Mouse (Mus musculus): ENCODE measurements around the gene Zfp958. TPM values are rescaled to one million over a fixed set of nuclear protein-coding genes. Genes with fewer than 3 reads are reported as not detected.

The Zfp958 gene
- polyA plus RNA-seq, 1 experiment from 2014 or later = 11.6 TPM

DNA sequence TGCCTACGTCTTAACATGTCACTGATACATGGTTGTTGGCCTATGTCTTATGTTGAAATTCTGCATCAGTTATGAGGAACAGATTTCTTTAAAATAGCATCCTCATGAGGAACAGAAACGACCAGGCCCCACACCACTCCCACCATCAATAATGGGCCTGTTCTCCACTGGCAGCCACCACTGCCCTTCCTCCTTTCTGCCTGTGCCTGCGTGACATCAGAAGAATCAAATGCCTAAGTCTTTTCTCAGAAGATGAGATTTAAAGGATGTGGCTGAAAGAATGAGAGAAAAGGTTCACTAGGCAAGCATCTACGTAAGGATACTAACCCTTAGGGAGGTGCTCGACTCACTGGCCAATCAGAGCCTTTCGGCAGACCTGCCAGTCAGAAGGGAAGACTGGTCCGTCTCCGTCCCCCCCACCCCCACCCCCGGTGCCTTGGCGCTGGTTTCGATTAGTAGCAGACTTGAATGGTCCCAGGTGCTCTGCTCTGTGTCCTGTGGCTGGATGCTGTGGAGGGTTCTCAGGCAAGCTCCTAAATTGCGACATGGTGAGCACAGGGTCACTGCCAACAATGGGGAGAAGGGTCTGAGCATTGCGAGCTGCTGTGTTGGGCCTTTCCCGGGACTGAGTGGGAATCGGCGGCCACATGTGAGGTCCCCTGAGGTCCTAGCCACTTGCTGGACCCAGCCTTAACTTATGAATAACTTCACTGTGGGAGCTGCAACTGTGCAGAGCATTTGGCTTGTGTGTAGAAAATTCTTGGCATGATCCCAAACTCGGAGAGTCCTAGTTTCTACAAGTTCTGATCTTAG, 62.4 kb downstream of the Zfp958 start:
- peaks cover 10% of the 10 kb centered on the region; the same call in 1 of the 2 replicates for H3K9me3 ChIP-seq
- no peaks in the 10 kb centered on the region for H3K4me1 ChIP-seq
- H3K36me3 ChIP-seq = no peaks in the 10 kb centered on the region
- no peak for DNase-seq (ENCODE audit: low spot score)
- H3K4me3 ChIP-seq = no peak overlapping the region
- H3K27me3 ChIP-seq (ENCODE audit: insufficient read depth, poor library complexity, severe bottlenecking) = no peaks in the 10 kb centered on the region
- H3K27ac ChIP-seq = no peak overlapping the region
- WGBS = 79% methylated on average over 17 of the region's 17 CpGs

GRCm38 (mm10) chr8:4676586-4676985, 63.6 kb downstream of the Zfp958 start:
- DNase-seq (ENCODE audit: low spot score) = no peak

DNA sequence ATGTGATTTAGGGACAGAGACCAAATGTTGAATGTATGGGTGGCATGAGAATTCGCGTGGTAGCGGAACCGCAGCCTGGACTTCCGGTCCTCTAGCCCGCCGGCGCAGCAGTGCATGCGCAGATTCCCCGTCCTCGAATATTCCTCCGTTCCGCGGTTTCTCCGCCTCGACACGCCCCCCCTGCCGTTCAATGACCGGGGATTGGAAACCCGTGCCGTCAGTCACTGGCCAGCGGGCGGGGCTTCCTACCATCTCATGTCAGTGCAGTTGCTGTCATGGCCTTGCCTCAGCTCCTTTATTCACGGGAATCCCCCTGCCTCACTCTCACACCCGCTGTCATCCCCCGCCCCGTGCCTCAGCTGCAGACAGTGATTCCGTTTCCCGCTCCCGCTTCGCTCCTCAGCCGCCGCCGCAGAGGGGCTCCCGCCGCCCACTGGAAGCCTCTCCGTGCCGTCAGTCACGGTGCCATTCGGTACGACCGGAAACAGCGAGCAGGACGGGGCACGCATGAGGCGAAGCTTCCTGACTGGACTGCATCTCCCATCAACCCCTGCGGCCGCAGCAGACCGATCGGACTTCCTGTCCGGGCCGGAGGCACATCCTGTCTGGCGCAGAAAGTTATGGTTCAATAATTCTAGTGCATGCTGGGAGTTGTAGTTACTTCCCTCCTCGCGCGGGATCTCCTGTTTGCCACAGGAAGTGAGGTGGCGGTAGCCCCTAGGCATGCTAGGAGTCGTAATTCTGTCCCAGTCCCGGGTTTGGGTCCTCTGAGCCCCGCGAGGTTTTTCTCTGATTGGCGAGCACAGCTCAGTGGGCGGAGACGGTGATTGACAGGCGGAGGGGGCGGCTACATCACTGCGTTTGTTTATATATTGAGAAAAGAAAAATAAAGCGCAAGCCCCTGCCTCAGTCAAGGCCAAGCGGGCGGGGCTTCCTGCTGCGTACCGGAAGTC, 64.6 kb downstream of the Zfp958 start:
- H3K4me1 ChIP-seq = no peaks in the 10 kb centered on the region
- peaks cover 10% of the 10 kb centered on the region; the same call in 1 of the 2 replicates for H3K9me3 ChIP-seq
- H3K27ac ChIP-seq = peak overlapping the region; percentile 95
- H3K27me3 ChIP-seq (ENCODE audit: insufficient read depth, poor library complexity, severe bottlenecking) = no peaks in the 10 kb centered on the region
- H3K4me3 ChIP-seq = peak overlapping the region; percentile 66
- under 1% methylated on average over 72 of the region's 72 CpGs for WGBS
- peak; percentile 100 for DNase-seq (ENCODE audit: low spot score)
- H3K36me3 ChIP-seq = no peaks in the 10 kb centered on the region

More at GRCm38 (mm10) chr8:4676586-4676985, 63.6 kb downstream of the Zfp958 start:
- Histone ChIP-seq H3K36me3 (no peaks in the 10 kb centered on the region), H3K9me3 (peaks cover 10% of the 10 kb centered on the region; the same call in 1 of the 2 replicates), H3K4me1 (no peaks in the 10 kb centered on the region), H3K4me3 (peak overlapping the region; percentile 66), H3K27me3 (ENCODE audit: insufficient read depth, poor library complexity, severe bottlenecking) (no peaks in the 10 kb centered on the region), H3K27ac (peak overlapping the region; percentile 95; the same call in 1 of the 2 replicates)
- 87% methylated on average over 7 of the region's 7 CpGs for WGBS

DNA sequence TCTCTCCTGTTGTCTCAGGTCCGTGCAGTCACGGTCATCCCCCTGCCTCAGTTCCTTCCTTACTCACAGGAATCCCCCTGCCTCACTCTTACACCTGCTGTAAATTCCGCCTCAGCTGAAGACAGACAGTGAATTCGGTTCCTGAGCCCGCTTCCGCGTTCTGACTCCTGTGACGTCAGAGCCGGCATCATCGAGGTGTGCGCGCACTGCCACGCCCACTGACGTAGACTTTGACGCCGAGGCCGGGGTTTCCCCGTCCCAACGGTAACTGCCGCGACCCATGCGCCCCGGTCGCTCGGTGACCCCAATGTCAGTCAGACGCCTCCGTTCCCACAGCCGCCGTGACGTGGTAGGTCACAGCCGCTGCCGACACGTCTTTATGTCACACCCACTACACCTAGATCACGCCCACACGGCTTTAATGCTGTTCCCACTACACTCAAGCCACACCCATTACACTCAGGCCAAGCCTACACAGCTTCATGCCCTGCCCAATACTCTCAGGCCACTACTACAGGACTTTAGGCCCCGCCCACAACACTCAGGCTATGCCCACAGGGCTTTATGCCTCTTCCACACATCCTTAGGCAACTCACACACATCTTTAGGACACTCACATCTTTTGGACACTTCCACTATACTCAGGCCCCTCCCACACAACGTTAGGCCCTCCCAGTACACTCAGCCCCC, 65.4 kb downstream of the Zfp958 start:
- H3K36me3 ChIP-seq = no peaks in the 10 kb centered on the region
- peaks cover 10% of the 10 kb centered on the region; the same call in 1 of the 2 replicates for H3K9me3 ChIP-seq
- H3K27ac ChIP-seq = peak overlapping the region; percentile 95
- H3K27me3 ChIP-seq (ENCODE audit: insufficient read depth, poor library complexity, severe bottlenecking) = no peaks in the 10 kb centered on the region
- H3K4me1 ChIP-seq = no peaks in the 10 kb centered on the region
- DNase-seq (ENCODE audit: low spot score) = peak; percentile 95
- peak overlapping the region; percentile 66 for H3K4me3 ChIP-seq
- WGBS = under 1% methylated on average over 37 of the region's 37 CpGs

DNA sequence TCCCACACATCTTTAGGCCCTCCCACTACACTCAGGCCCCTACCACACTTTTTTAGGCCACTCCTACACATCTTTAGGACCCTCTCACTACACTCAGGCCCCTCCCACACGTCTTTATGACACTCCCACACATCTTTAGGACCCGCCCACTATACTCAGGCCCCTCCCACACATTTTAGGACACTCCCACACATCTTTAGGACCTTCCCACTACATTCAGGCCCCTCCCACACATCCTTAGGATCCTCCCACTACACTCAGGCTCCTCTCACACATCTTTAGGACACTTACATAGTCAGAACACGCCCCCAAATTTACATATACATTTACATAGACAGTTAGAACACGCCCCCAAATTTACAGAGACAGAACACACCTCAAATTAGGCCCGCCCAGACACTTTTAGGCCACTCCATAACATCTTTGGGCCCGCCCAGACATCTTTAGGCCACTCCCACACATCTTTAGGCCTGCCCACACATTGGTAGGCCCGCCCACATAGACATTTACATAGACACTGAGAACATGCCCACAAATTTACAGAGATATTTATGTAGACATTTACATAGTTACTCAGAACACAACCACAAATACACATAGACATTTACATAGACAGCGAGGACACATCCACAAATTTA, 66.1 kb downstream of the Zfp958 start:
- H3K27me3 ChIP-seq (ENCODE audit: insufficient read depth, poor library complexity, severe bottlenecking) = no peaks in the 10 kb centered on the region
- peaks cover 10% of the 10 kb centered on the region; the same call in 1 of the 2 replicates for H3K9me3 ChIP-seq
- H3K27ac ChIP-seq = peak overlapping the region; percentile 95
- H3K4me1 ChIP-seq = no peaks in the 10 kb centered on the region
- no peak for DNase-seq (ENCODE audit: low spot score)
- WGBS = 78% methylated on average over 8 of the region's 8 CpGs
- H3K4me3 ChIP-seq = peak overlapping the region; percentile 66
- H3K36me3 ChIP-seq = no peaks in the 10 kb centered on the region

DNA sequence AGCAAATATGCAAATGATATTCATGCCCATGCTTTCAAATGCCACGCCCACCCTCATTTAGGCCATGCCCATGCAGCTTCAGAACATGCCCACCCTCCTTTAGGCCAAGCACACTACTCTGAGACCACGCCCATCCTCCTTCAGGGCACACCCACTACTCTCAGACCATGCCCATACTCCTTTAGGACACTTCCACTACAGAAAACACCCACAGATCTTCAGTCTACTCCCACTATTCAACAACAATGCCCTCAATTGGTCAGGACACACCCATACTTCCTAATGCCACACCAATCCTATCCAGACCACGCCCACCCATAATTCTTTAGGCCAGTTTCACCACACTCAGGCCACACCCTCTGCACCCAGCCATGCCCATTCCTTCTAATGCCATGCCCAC, 66.8 kb downstream of the Zfp958 start:
- Histone ChIP-seq H3K27me3 (ENCODE audit: insufficient read depth, poor library complexity, severe bottlenecking) (no peaks in the 10 kb centered on the region), H3K36me3 (no peaks in the 10 kb centered on the region), H3K27ac (no peak overlapping the region), H3K9me3 (peaks cover 10% of the 10 kb centered on the region; the same call in 1 of the 2 replicates), H3K4me1 (no peaks in the 10 kb centered on the region), H3K4me3 (no peak overlapping the region)
- no peak for DNase-seq (ENCODE audit: low spot score)
- 97% methylated on average over 3 of the region's 3 CpGs for WGBS

Other genes with a start within 250 kb of the Zfp958 start
- 21.7 and 31.2 TPM in 2 replicates for gene Cers4, start 120.1 kb upstream of the Zfp958 start, polyA plus RNA-seq (2016; fragmentation: Nextera tagmentation; extraction: Ambion mirVana)
- 57.3 and 71.3 TPM in 2 replicates for gene Shcbp1, start 166.4 kb downstream of the Zfp958 start, polyA plus RNA-seq (2016; fragmentation: Nextera tagmentation; extraction: Ambion mirVana)